Mouse (Mus musculus): Measurements from ENCODE around the gene Nog. TPM values are rescaled to one million over a fixed set of nuclear protein-coding genes. Genes with fewer than 3 reads are reported as not detected.

Gene Nog
- total RNA-seq, 2 experiments from 2014 or later, result 0.14 to 0.25 TPM

DNA sequence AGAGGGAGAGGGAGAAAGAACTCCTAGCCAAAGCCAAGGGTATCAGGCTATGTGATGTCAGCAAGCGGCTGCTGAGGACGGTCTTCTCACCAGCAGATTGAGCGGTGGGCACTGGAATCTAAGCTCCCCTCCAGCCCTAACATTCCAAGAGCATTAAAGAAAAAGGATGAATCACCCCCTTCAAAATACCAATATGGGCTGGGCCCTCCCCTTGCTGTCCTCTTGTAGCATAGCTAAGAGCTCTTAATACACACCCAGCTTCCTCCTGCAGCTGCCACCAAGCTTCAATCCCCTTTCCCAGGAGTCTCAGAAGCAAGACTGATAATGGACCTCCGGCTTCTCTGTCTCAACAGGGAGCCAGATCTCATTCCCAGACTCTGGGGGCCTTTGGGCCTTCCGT lies 4.6 kb downstream of the Nog start:
- intact Hi-C loops (cut with DNase I), result no loop called here
- DNase-seq, result no peak

DNA sequence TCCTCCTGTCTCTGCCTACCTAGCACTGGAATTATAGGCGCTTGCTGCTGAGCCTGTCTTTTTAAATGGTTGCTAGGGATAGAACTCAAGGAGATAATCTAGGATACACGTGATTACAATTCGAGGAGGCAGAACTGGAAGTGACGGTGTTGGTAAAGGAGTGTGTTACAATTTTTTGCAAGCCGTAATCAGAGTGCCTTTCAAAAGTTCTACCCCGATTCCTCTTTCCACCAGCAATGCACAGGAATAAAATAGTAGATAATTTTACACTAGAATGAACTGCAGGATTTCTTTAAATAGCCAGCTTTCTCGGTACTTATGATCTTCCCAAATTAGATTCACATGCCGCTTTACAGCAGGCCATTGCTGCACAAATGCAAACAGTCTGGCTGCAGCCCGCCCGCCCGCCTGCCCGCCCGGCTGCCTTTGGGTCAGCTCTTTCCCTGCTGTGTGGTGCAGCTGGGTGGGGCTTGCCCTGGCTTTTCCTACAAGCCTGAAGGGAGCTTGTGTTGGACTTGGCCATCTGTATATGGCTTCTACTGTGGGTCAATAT lies 32.2 kb downstream of the Nog start:
- no peak for DNase-seq
- intact Hi-C loops (cut with DNase I), result no loop called here

DNA sequence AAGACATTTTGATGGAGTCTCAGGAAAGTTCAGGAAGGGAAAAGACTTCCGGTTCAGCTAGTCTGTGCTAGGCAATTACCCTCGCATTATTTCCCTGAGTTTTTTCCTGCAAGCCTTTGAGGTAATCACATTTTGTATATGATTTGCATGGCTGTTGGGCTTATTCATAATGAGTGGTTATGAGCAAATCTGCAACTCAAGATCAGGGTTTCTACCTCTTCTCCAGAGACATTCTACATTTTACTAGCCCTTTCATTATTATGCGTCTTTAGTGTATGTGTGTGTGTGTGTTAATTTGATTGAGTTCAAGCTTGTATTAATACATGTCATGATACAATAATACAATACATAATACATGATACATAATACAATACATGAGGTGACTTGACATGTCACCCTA lies 34.6 kb downstream of the Nog start:
- intact Hi-C loops (cut with DNase I), result no loop called here
- no peak for DNase-seq

DNA sequence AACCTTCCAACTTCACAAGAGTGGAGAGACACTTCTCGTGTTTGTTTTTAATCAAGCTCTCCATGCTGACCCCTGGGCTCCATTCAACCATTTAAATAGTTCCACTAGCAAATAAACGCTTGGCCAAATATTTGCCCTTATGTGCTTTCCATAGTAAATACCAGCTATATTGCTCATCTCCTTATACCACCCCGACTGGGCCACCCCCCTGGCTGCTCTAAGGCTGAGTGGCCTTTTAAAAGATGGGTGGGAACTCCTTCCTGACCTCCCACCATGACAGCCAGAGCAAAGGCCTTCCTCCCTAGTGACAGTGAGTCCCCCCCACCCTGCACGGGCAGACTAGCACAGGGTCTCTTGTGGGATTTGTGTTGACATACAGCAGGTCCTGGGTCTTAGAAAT lies 37.1 kb downstream of the Nog start:
- DNase-seq, result no peak
- intact Hi-C loops (cut with DNase I), result no loop called here

DNA sequence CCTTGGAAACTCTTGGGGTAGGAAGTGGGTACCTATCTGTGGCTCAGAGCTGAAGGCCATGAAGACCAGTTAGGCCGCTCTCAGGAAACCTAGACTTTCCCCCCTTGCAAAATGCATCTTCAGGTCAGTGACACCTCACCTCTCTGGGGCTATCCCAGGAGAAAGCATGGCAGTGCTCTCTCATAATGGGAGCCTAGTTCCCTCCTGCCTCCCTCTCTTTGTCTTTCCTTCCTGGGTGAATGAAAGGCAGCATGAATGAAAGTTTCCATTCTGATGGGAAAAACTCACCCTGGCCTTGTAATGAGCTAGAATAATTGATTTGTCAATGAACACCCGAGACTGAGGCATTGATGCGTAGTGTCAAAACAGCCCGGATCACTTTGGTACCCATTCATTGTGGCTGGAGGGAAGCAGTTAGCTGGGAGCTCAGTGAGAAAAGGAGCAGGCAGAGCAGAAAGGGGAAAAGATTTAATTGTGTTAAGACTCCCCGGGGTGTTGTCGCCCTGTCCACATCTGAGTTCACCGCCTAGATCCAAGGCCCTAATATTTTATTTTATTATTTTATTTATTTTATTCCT lies 42.7 kb downstream of the Nog start:
- intact Hi-C loops (cut with DNase I), result no loop called here

DNA sequence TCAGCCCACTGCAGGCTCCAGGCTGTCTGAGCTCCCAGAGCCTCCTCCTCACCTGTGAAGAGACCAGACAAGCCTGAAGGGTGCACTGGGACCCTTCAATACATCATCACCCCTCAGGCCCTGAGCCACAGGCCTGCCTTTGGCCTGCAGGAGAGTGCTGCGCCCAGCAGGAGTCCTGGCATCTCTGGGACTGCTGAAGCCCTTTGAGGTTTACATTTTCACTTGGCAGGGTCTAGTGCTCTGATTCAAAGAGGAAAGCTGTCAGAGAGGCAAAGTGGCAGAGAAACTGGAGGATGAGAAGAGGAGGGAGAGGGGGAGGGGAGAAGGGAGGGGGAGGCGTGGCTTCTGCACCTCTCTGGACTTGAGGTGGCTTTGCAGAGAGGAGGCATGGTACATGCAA lies 44.2 kb downstream of the Nog start:
- intact Hi-C loops (cut with DNase I), result no loop called here

More for the DNA sequence above, 42.7 kb downstream of the Nog start:
- DNase-seq, result no peak

DNA sequence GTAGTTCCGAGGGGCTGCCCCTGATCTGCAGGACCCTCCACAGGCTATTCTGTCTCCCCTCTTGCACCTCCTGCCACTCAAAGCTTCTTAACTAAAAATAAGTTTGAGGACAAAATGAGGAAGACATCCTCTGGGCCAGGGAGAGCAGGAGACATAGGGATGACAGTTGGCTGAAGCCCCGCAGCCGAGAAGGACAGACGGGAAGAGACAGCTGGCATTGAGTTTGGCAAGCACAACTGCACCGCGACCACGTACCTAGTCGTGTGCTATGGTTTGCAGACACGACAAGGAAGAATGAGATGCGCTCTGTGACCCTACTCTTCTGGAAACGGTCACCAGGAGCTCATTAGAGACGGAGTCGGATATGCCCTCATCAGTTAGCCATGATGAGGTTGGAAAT lies 48.2 kb downstream of the Nog start:
- DNase-seq, result no peak
- intact Hi-C loops (cut with DNase I), result no loop called here

More for the DNA sequence above, 44.2 kb downstream of the Nog start:
- no peak for DNase-seq

Other genes with a start within 250 kb of the Nog start
- gene Dgke, start 235.5 kb downstream of the Nog start, total RNA-seq (2021), result 10 to 100 TPM; 13.1 to 13.5 TPM
- not detected for gene Gm525, start 228.5 kb downstream of the Nog start, total RNA-seq (2021)

All from heart, postnatal 10 days (tissue).